Mouse (Mus musculus): Measurements from ENCODE around the gene 1110059G10Rik. TPM values are rescaled to one million over a fixed set of nuclear protein-coding genes. Genes with fewer than 3 reads are reported as not detected.

1110059G10Rik gene
- polyA plus RNA-seq (2015; fragmentation: Nextera tagmentation; extraction: Ambion mirVana): 32.8 and 33.7 TPM in 2 replicates

- under 1% methylated on average over 63 of the region's 64 CpGs for WGBS
- peak within 1 kb of the TSS; percentile 78 for H3K4me3 ChIP-seq (replicated peaks)
- H3K9ac ChIP-seq: peak within 1 kb of the TSS; percentile 61
- ATAC-seq: peak; percentile 98
- H3K4me2 ChIP-seq (replicated peaks): peak within 1 kb of the TSS; percentile 71
- 0 out of 2 replicates have a peak, but pooled peaks cover 9% of the 10 kb centered on the region for H3K36me3 ChIP-seq
- peaks cover 7% of the 10 kb centered on the region for H3K4me1 ChIP-seq (replicated peaks)
- H3K27ac ChIP-seq: peak within 1 kb of the TSS; percentile 55
- H3K9me3 ChIP-seq: no peaks in the 10 kb centered on the region
- no peaks in the 10 kb centered on the region for H3K27me3 ChIP-seq (replicated peaks)
Measured at GRCm38 (mm10) chr9:122950643-122951475, at the start of gene 1110059G10Rik, which contains the start of gene Kif15. TSS of gene 1110059G10Rik (minus strand) at chr9:122951000. TSS of gene Kif15 (plus strand) at chr9:122951046.

GRCm38 (mm10) chr9:122999193-122999586, 48.4 kb upstream of the 1110059G10Rik start:
- no peak overlapping the region for H3K27ac ChIP-seq
- WGBS: 94% methylated on average over 4 of the region's 4 CpGs
- H3K4me1 ChIP-seq (replicated peaks): no peaks in the 10 kb centered on the region
- no peak overlapping the region for H3K9ac ChIP-seq
- ATAC-seq: no peak
- H3K9me3 ChIP-seq: no peaks in the 10 kb centered on the region
- no peaks in the 10 kb centered on the region for H3K27me3 ChIP-seq (replicated peaks)
- no peak overlapping the region for H3K4me3 ChIP-seq (replicated peaks)
- no peak overlapping the region for H3K4me2 ChIP-seq (replicated peaks)
- H3K36me3 ChIP-seq: peaks cover 24% of the 10 kb centered on the region

GRCm38 (mm10) chr9:122998406-122999192, 47.8 kb upstream of the 1110059G10Rik start:
- Histone ChIP-seq H3K27me3 (replicated peaks) (no peaks in the 10 kb centered on the region), H3K4me2 (replicated peaks) (no peak overlapping the region), H3K9me3 (no peaks in the 10 kb centered on the region), H3K9ac (no peak overlapping the region), H3K27ac (no peak overlapping the region), H3K36me3 (peaks cover 21% of the 10 kb centered on the region; the same call in 1 of the 2 replicates), H3K4me1 (replicated peaks) (no peaks in the 10 kb centered on the region), H3K4me3 (replicated peaks) (no peak overlapping the region)
- ATAC-seq: no peak
- 93% methylated on average over 10 of the region's 10 CpGs for WGBS

GRCm38 (mm10) chr9:122928915-122929314, 21.9 kb downstream of the 1110059G10Rik start:
- Histone ChIP-seq H3K36me3 (peaks cover 47% of the 10 kb centered on the region), H3K4me2 (replicated peaks) (no peak overlapping the region), H3K27me3 (replicated peaks) (no peaks in the 10 kb centered on the region), H3K4me1 (replicated peaks) (no peaks in the 10 kb centered on the region), H3K9ac (no peak overlapping the region), H3K27ac (no peak overlapping the region), H3K4me3 (replicated peaks) (no peak overlapping the region), H3K9me3 (no peaks in the 10 kb centered on the region)
- WGBS: 95% methylated on average over 3 of the region's 3 CpGs
- no peak for ATAC-seq

GRCm38 (mm10) chr9:122922936-122923381, 27.8 kb downstream of the 1110059G10Rik start, which contains the start of gene Zfp105:
TSS of gene Zfp105 (plus strand) at chr9:122923072.
- H3K27me3 ChIP-seq (replicated peaks): no peaks in the 10 kb centered on the region
- peak within 1 kb of the TSS; percentile 79 for H3K27ac ChIP-seq
- peaks cover 26% of the 10 kb centered on the region for H3K36me3 ChIP-seq
- under 1% methylated on average over 43 of the region's 43 CpGs for WGBS
- H3K4me1 ChIP-seq (replicated peaks): no peaks in the 10 kb centered on the region
- ATAC-seq: peak; percentile 97
- peak within 1 kb of the TSS; percentile 80 for H3K4me2 ChIP-seq (replicated peaks)
- peak within 1 kb of the TSS; percentile 78 for H3K4me3 ChIP-seq (replicated peaks)
- no peaks in the 10 kb centered on the region for H3K9me3 ChIP-seq
- H3K9ac ChIP-seq: peak within 1 kb of the TSS; percentile 89

- Histone ChIP-seq H3K4me2 (replicated peaks) (peak overlapping the region; percentile 80), H3K9ac (no peak overlapping the region), H3K27ac (no peak overlapping the region), H3K4me1 (replicated peaks) (no peaks in the 10 kb centered on the region), H3K36me3 (peaks cover 23% of the 10 kb centered on the region), H3K4me3 (replicated peaks) (peak overlapping the region; percentile 78), H3K9me3 (no peaks in the 10 kb centered on the region), H3K27me3 (replicated peaks) (no peaks in the 10 kb centered on the region)
- 31% methylated on average over 3 of the region's 3 CpGs for WGBS
- ATAC-seq: peak; percentile 70; the same call in 1 of the 2 replicates
Measured at GRCm38 (mm10) chr9:122922436-122922835, 28.4 kb downstream of the 1110059G10Rik start.

- peak; percentile 93 for ATAC-seq
- Histone ChIP-seq H3K27ac (no peak overlapping the region), H3K4me3 (replicated peaks) (peak overlapping the region; percentile 58), H3K4me2 (replicated peaks) (peak overlapping the region; percentile 87), H3K9ac (peak overlapping the region; percentile 62), H3K27me3 (replicated peaks) (no peaks in the 10 kb centered on the region), H3K4me1 (replicated peaks) (no peaks in the 10 kb centered on the region; the same call in 1 of the 2 replicates), H3K36me3 (no peaks in the 10 kb centered on the region), H3K9me3 (no peaks in the 10 kb centered on the region)
- 14% methylated on average over 32 of the region's 32 CpGs for WGBS
Measured at GRCm38 (mm10) chr9:122902717-122903535, 47.9 kb downstream of the 1110059G10Rik start.

GRCm38 (mm10) chr9:122901047-122901446, 49.8 kb downstream of the 1110059G10Rik start:
- ATAC-seq: no peak
- H3K27me3 ChIP-seq (replicated peaks): no peaks in the 10 kb centered on the region
- H3K27ac ChIP-seq: no peak overlapping the region
- no peak overlapping the region for H3K4me3 ChIP-seq (replicated peaks)
- no peaks in the 10 kb centered on the region for H3K9me3 ChIP-seq
- H3K9ac ChIP-seq: no peak overlapping the region
- no peak overlapping the region for H3K4me2 ChIP-seq (replicated peaks)
- no peaks in the 10 kb centered on the region for H3K36me3 ChIP-seq
- no peaks in the 10 kb centered on the region; the same call in 1 of the 2 replicates for H3K4me1 ChIP-seq (replicated peaks)
- WGBS: 87% methylated on average over 2 of the region's 2 CpGs

Other genes starting within 250 kb of the 1110059G10Rik start
- gene Topaz1, start 203.7 kb downstream of the 1110059G10Rik start, polyA plus RNA-seq (2015; fragmentation: Nextera tagmentation; extraction: Ambion mirVana): not detected in 2 replicates
- gene Tcaim, start 145.5 kb downstream of the 1110059G10Rik start, polyA plus RNA-seq (2015; fragmentation: Nextera tagmentation; extraction: Ambion mirVana): 5.1 and 5.7 TPM in 2 replicates
- gene Gm35549, start 107.0 kb downstream of the 1110059G10Rik start, polyA plus RNA-seq (2015; fragmentation: Nextera tagmentation; extraction: Ambion mirVana): 0.29 TPM in 1 of 2 replicates, not detected in the other
- 46.6 and 48.3 TPM in 2 replicates for gene Zfp445, start 85.0 kb downstream of the 1110059G10Rik start, polyA plus RNA-seq (2015; fragmentation: Nextera tagmentation; extraction: Ambion mirVana)
- 2.8 and 3.4 TPM in 2 replicates for gene Zkscan7, start 65.3 kb downstream of the 1110059G10Rik start, polyA plus RNA-seq (2015; fragmentation: Nextera tagmentation; extraction: Ambion mirVana)
- 12.2 and 13.7 TPM in 2 replicates for gene Zfp105, start 27.9 kb downstream of the 1110059G10Rik start, polyA plus RNA-seq (2015; fragmentation: Nextera tagmentation; extraction: Ambion mirVana)
- gene Kif15, start within 50 bp of the 1110059G10Rik start, polyA plus RNA-seq (2015; fragmentation: Nextera tagmentation; extraction: Ambion mirVana): 44.9 and 46.1 TPM in 2 replicates
- 19.2 and 19.3 TPM in 2 replicates for gene Tmem42, start 70.3 kb upstream of the 1110059G10Rik start, polyA plus RNA-seq (2015; fragmentation: Nextera tagmentation; extraction: Ambion mirVana)
- gene Tgm4, start 83.7 kb upstream of the 1110059G10Rik start, polyA plus RNA-seq (2015; fragmentation: Nextera tagmentation; extraction: Ambion mirVana): 0.26 and 0.45 TPM in 2 replicates
- 78.6 and 82.6 TPM in 2 replicates for gene Zdhhc3, start 162.2 kb upstream of the 1110059G10Rik start, polyA plus RNA-seq (2015; fragmentation: Nextera tagmentation; extraction: Ambion mirVana)
- gene Exosc7, start 162.2 kb upstream of the 1110059G10Rik start, polyA plus RNA-seq (2015; fragmentation: Nextera tagmentation; extraction: Ambion mirVana): 135 and 138 TPM in 2 replicates
- gene Clec3b, start 199.9 kb upstream of the 1110059G10Rik start, polyA plus RNA-seq (2015; fragmentation: Nextera tagmentation; extraction: Ambion mirVana): 0.51 TPM in 1 of 2 replicates, not detected in the other